Mouse (Mus musculus): ENCODE results near the gene Meox1. TPM values are rescaled to one million over a fixed set of nuclear protein-coding genes. Genes with fewer than 3 reads are reported as not detected.
A peak's percentile ranks its signal among the peaks of the same experiment; 100 is the strongest.

The Meox1 gene
- polyA plus RNA-seq, 1 experiment from 2014 or later = 3.0 TPM

GRCm38 (mm10) chr11:101881185-101881584 is 13.0 kb downstream of the Meox1 start:
- Histone ChIP-seq H3K9me3 (ENCODE audit: control insufficient read depth, low read length) (no peaks in the 10 kb centered on the region), H3K27ac (replicated peaks) (peak overlapping the region; percentile 75), H3K4me3 (ENCODE audit: low read depth, low read length) (no peak overlapping the region), H3K4me1 (replicated peaks; ENCODE audit: control insufficient read depth, insufficient read depth) (peaks cover 9% of the 10 kb centered on the region; the same call in 1 of the 2 replicates), H3K27me3 (ENCODE audit: control insufficient read depth, insufficient read depth, low read length) (no peaks in the 10 kb centered on the region), H3K36me3 (ENCODE audit: control insufficient read depth, insufficient read depth, low read length) (no peaks in the 10 kb centered on the region), H3K4me2 (replicated peaks; ENCODE audit: low read depth) (peak overlapping the region; percentile 49), H3K9ac (ENCODE audit: low read length) (no peak overlapping the region)
- TF ChIP-seq CTCF (IDR thresholded peaks at IDR 0.05; ENCODE audit: low read depth) (no peak), EP300 (optimal IDR thresholded peaks at IDR 0.05) (no peak)
- ATAC-seq (ENCODE audit: low FRiP score, low TSS enrichment) (peak; percentile 27), DNase-seq (ENCODE audit: low spot score) (peak; percentile 58)
- 16% methylated on average over 7 of the region's 7 CpGs for WGBS

GRCm38 (mm10) chr11:101879672-101880071 is 14.5 kb downstream of the Meox1 start:
- TF ChIP-seq EP300 (optimal IDR thresholded peaks at IDR 0.05) (no peak), CTCF (IDR thresholded peaks at IDR 0.05; ENCODE audit: low read depth) (no peak)
- no peak overlapping the region for H3K9ac ChIP-seq (ENCODE audit: low read length)
- no peak for ATAC-seq (ENCODE audit: low FRiP score, low TSS enrichment)
- DNase-seq (ENCODE audit: low spot score) = no peak
- no peak overlapping the region for H3K4me3 ChIP-seq (ENCODE audit: low read depth, low read length)
- H3K9me3 ChIP-seq (ENCODE audit: control insufficient read depth, low read length) = no peaks in the 10 kb centered on the region
- H3K4me1 ChIP-seq (replicated peaks; ENCODE audit: control insufficient read depth, insufficient read depth) = peaks cover 4% of the 10 kb centered on the region; the same call in 1 of the 2 replicates
- H3K27ac ChIP-seq (replicated peaks) = no peak overlapping the region
- WGBS = 58% methylated on average over 4 of the region's 4 CpGs
- H3K36me3 ChIP-seq (ENCODE audit: control insufficient read depth, insufficient read depth, low read length) = no peaks in the 10 kb centered on the region
- no peak overlapping the region for H3K4me2 ChIP-seq (replicated peaks; ENCODE audit: low read depth)
- H3K27me3 ChIP-seq (ENCODE audit: control insufficient read depth, insufficient read depth, low read length) = no peaks in the 10 kb centered on the region

- ATAC-seq (ENCODE audit: low FRiP score, low TSS enrichment) = peak; percentile 24; the same call in 1 of the 2 replicates
- Histone ChIP-seq H3K4me3 (ENCODE audit: low read depth, low read length) (no peak overlapping the region), H3K36me3 (ENCODE audit: control insufficient read depth, insufficient read depth, low read length) (no peaks in the 10 kb centered on the region), H3K4me1 (replicated peaks; ENCODE audit: control insufficient read depth, insufficient read depth) (peaks cover 4% of the 10 kb centered on the region; the same call in 1 of the 2 replicates), H3K4me2 (replicated peaks; ENCODE audit: low read depth) (no peak overlapping the region), H3K9ac (ENCODE audit: low read length) (no peak overlapping the region), H3K27me3 (ENCODE audit: control insufficient read depth, insufficient read depth, low read length) (no peaks in the 10 kb centered on the region), H3K9me3 (ENCODE audit: control insufficient read depth, low read length) (no peaks in the 10 kb centered on the region), H3K27ac (replicated peaks) (no peak overlapping the region)
- 42% methylated on average over 6 of the region's 6 CpGs for WGBS
- peak; percentile 42 for DNase-seq (ENCODE audit: low spot score)
- TF ChIP-seq EP300 (optimal IDR thresholded peaks at IDR 0.05) (no peak), CTCF (IDR thresholded peaks at IDR 0.05; ENCODE audit: low read depth) (no peak)
Observed at GRCm38 (mm10) chr11:101878696-101879095, 15.5 kb downstream of the Meox1 start.

GRCm38 (mm10) chr11:101874978-101875377 is 19.2 kb downstream of the Meox1 start:
- Histone ChIP-seq H3K4me1 (replicated peaks; ENCODE audit: control insufficient read depth, insufficient read depth) (no peaks in the 10 kb centered on the region), H3K36me3 (ENCODE audit: control insufficient read depth, insufficient read depth, low read length) (no peaks in the 10 kb centered on the region), H3K27ac (replicated peaks) (no peak overlapping the region), H3K9me3 (ENCODE audit: control insufficient read depth, low read length) (no peaks in the 10 kb centered on the region), H3K9ac (ENCODE audit: low read length) (no peak overlapping the region), H3K4me2 (replicated peaks; ENCODE audit: low read depth) (no peak overlapping the region), H3K27me3 (ENCODE audit: control insufficient read depth, insufficient read depth, low read length) (no peaks in the 10 kb centered on the region), H3K4me3 (ENCODE audit: low read depth, low read length) (no peak overlapping the region)
- DNase-seq (ENCODE audit: low spot score) (no peak), ATAC-seq (ENCODE audit: low FRiP score, low TSS enrichment) (no peak)
- TF ChIP-seq CTCF (IDR thresholded peaks at IDR 0.05; ENCODE audit: low read depth) (no peak), EP300 (optimal IDR thresholded peaks at IDR 0.05) (no peak)
- WGBS = 79% methylated on average over 5 of the region's 5 CpGs

GRCm38 (mm10) chr11:101873909-101874308 is 20.3 kb downstream of the Meox1 start:
- H3K4me1 ChIP-seq (replicated peaks; ENCODE audit: control insufficient read depth, insufficient read depth) = no peaks in the 10 kb centered on the region
- H3K36me3 ChIP-seq (ENCODE audit: control insufficient read depth, insufficient read depth, low read length) = no peaks in the 10 kb centered on the region
- H3K9me3 ChIP-seq (ENCODE audit: control insufficient read depth, low read length) = no peaks in the 10 kb centered on the region
- H3K4me2 ChIP-seq (replicated peaks; ENCODE audit: low read depth) = no peak overlapping the region
- H3K27me3 ChIP-seq (ENCODE audit: control insufficient read depth, insufficient read depth, low read length) = no peaks in the 10 kb centered on the region
- DNase-seq (ENCODE audit: low spot score) = no peak
- no peak overlapping the region for H3K27ac ChIP-seq (replicated peaks)
- ATAC-seq (ENCODE audit: low FRiP score, low TSS enrichment) = 0 out of 2 replicates have a peak, but pooled peaks have one; percentile 18
- H3K9ac ChIP-seq (ENCODE audit: low read length) = no peak overlapping the region
- TF ChIP-seq EP300 (optimal IDR thresholded peaks at IDR 0.05) (no peak), CTCF (IDR thresholded peaks at IDR 0.05; ENCODE audit: low read depth) (no peak)
- no peak overlapping the region for H3K4me3 ChIP-seq (ENCODE audit: low read depth, low read length)
- WGBS = 36% methylated on average over 8 of the region's 8 CpGs

- Histone ChIP-seq H3K9ac (ENCODE audit: low read length) (no peak overlapping the region), H3K4me3 (ENCODE audit: low read depth, low read length) (no peak overlapping the region), H3K36me3 (ENCODE audit: control insufficient read depth, insufficient read depth, low read length) (no peaks in the 10 kb centered on the region), H3K4me1 (replicated peaks; ENCODE audit: control insufficient read depth, insufficient read depth) (no peaks in the 10 kb centered on the region), H3K27ac (replicated peaks) (no peak overlapping the region), H3K4me2 (replicated peaks; ENCODE audit: low read depth) (no peak overlapping the region), H3K27me3 (ENCODE audit: control insufficient read depth, insufficient read depth, low read length) (no peaks in the 10 kb centered on the region), H3K9me3 (ENCODE audit: control insufficient read depth, low read length) (no peaks in the 10 kb centered on the region)
- WGBS = 69% methylated on average over 6 of the region's 6 CpGs
- ATAC-seq (ENCODE audit: low FRiP score, low TSS enrichment) (no peak), DNase-seq (ENCODE audit: low spot score) (no peak)
- no peak for TF ChIP-seq CTCF (IDR thresholded peaks at IDR 0.05; ENCODE audit: low read depth)
- no peak for TF ChIP-seq EP300 (optimal IDR thresholded peaks at IDR 0.05)
Observed at GRCm38 (mm10) chr11:101871435-101871834, 22.7 kb downstream of the Meox1 start.

Data from stomach, postnatal 0 days (tissue).